In the genomic region with DNA sequence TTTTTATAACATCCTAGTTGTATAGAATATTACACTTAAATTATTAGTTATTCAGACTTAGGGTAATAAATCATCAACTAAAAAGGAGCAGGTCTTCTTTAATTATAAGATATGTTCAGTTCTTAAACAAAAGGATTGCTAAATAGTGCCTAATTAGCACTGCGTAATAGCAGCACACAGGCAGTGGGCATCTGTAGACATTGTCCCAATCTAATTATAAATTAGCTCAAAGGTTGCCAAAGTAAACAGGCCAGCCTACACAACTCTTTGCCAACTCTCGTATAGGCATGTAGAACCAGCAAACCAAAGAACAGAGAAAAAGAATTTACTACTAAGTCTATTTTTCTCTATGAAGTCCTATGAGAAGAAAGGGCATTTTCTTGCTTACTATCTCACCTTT, we compare ENCODE assay signal across 12 mouse cellular contexts.
"Had no signal": no experiment of that assay in that cellular context is flagged by ENCODE, and none has a peak within 500 bp of the region (broad histone marks: within the 10 kb centered on the region; RNA-seq: fewer than 3 reads in every experiment).

No protein-coding gene starts in this region.

- DNase-seq: kidney, adult 2 months; kidney, postnatal 25 days; layer of hippocampus, adult 9-11 months; lung, adult 18-20 months; lung, postnatal 4 days; midbrain, embryonic 14.5 days; thymus, postnatal 36 days had no signal

- H3K4me1 ChIP-seq: limb, embryonic 12.5 days had no signal

- H3K9ac ChIP-seq: limb, embryonic 12.5 days; liver, embryonic 14.5 days; neural tube, embryonic 15.5 days had no signal

- H3K4me2 ChIP-seq: limb, embryonic 12.5 days; neural tube, embryonic 15.5 days had no signal

- H3K4me3 ChIP-seq: limb, embryonic 12.5 days; midbrain, embryonic 10.5 days; myocyte; neural tube, embryonic 15.5 days had no signal

- H3K9me3 ChIP-seq: limb, embryonic 12.5 days; midbrain, embryonic 10.5 days; neural tube, embryonic 15.5 days had no signal

- H3K27me3 ChIP-seq: limb, embryonic 12.5 days; neural tube, embryonic 15.5 days had no signal

- H3K36me3 ChIP-seq: limb, embryonic 12.5 days; midbrain, embryonic 10.5 days had no signal

- H3K27ac ChIP-seq: limb, embryonic 12.5 days; liver, embryonic 14.5 days; midbrain, embryonic 10.5 days; neural tube, embryonic 15.5 days had no signal
